Mouse (Mus musculus) kidney, adult 2 months (tissue): ENCODE results near the gene Fastkd1.

Experiments
- CTCF ChIP-seq: fragments of 200-500 bp; conservative IDR thresholded peaks from 2 replicates; pipeline ENCODE4 v1.5.1; 2011; ENCODE audit warnings: low read depth, mild to moderate bottlenecking, control low read depth, low read length, moderate library complexity, mixed read lengths; ENCODE audit not compliant: insufficient read depth, insufficient read length
- POLR2A ChIP-seq: fragments of 200-500 bp; IDR thresholded peaks from one replicate; pipeline ENCODE4 v1.6.1; 2011; ENCODE audit warnings: low read depth, low read length, control low read depth

- TF ChIP-seq CTCF (no peak), POLR2A (no peak)
Observed at GRCm38 (mm10) chr2:69700446-69700845, 12.9 kb downstream of the Fastkd1 start.
